Mouse (Mus musculus) liver, embryonic 14.5 days (tissue): ENCODE results near the gene Lrrc8a.

Source experiments
- CTCF ChIP-seq: IDR thresholded peaks from 2 replicates; pipeline ENCODE4 v1.5.1; 2016; ENCODE audit warnings: antibody characterized with exemption, low read depth, control low read depth
- EP300 ChIP-seq: IDR thresholded peaks from 2 replicates; pipeline ENCODE4 v1.6.1; 2016; ENCODE audit warnings: antibody characterized with exemption, low read depth

- TF ChIP-seq CTCF, result no peak
- no peak for TF ChIP-seq EP300
Observed at GRCm38 (mm10) chr2:30211408-30212168, 25.9 kb upstream of the Lrrc8a start.
